Mouse (Mus musculus) CH12.LX (cell line): ENCODE data around the gene Tmem178b. TPM values are rescaled to one million over a fixed set of nuclear protein-coding genes. Genes with fewer than 3 reads are reported as not detected.
A peak's percentile ranks its signal among the peaks of the same experiment; 100 is the strongest.

Experiments
- DNase-seq: peaks from one replicate; pipeline ENCODE4 v3.0.0-alpha.2; 2013; ENCODE audit errors: extremely low read depth
- H3K27ac ChIP-seq: 2 replicates; pipeline ENCODE4 v1.5.1; 2012; ENCODE audit warnings: low read depth, mild to moderate bottlenecking, control low read depth, moderate library complexity; ENCODE audit not compliant: insufficient read depth
- H3K27me3 ChIP-seq: replicated peaks from 2 replicates; pipeline ENCODE3; 2012; ENCODE audit warnings: inconsistent platforms
- H3K36me3 ChIP-seq, 2 experiments: replicated peaks in 1 of 2; 2 replicates each; pipeline versions ENCODE3 to v1.6.1; 2012; ENCODE audit warnings: inconsistent platforms in 1 of 2, low read length in 1 of 2, mild to moderate bottlenecking in 1 of 2, mixed read lengths in 1 of 2, moderate library complexity in 1 of 2; ENCODE audit not compliant: control insufficient read depth in 1 of 2, insufficient read depth in 1 of 2
- H3K4me1 ChIP-seq, 2 experiments: 2 replicates each; pipeline ENCODE4 v1.6.1; 2012; ENCODE audit warnings: inconsistent platforms in 1 of 2, moderate library complexity in 1 of 2; ENCODE audit not compliant: insufficient read depth in 2 of 2, control insufficient read depth in 1 of 2
- H3K4me2 ChIP-seq: 2 replicates; pipeline ENCODE4 v1.6.1; 2012; ENCODE audit warnings: low read depth, mild to moderate bottlenecking, control low read depth; ENCODE audit not compliant: poor library complexity, insufficient read depth, severe bottlenecking
- H3K4me3 ChIP-seq, 3 experiments: fragments of 150-350 bp in 1 of 3; sonication (generic) in 1 of 3; replicated peaks in 1 of 3; 2 replicates each; pipeline versions ENCODE3 to v1.5.1; 2011 to 2012; ENCODE audit warnings: low read depth in 2 of 3, low read length in 2 of 3, mild to moderate bottlenecking in 2 of 3, moderate library complexity in 2 of 3, control low read depth in 1 of 3, improper control_type of control experiment in 1 of 3, inconsistent platforms in 1 of 3, mixed read lengths in 1 of 3; ENCODE audit not compliant: poor library complexity in 1 of 3
- H3K79me2 ChIP-seq: replicated peaks from 2 replicates; pipeline ENCODE4 v1.6.1; 2012; ENCODE audit warnings: mild to moderate bottlenecking, moderate library complexity; ENCODE audit not compliant: control insufficient read depth, poor library complexity, insufficient read depth, severe bottlenecking; ENCODE audit errors: extremely low read depth
- H3K9ac ChIP-seq: 2 replicates; pipeline ENCODE4 v1.6.1; 2012; ENCODE audit warnings: low read depth, mild to moderate bottlenecking, control low read depth, moderate library complexity; ENCODE audit not compliant: insufficient read depth
- H3K9me3 ChIP-seq: replicated peaks from 2 replicates; pipeline ENCODE3; 2012; ENCODE audit warnings: low read length, inconsistent platforms, mixed read lengths
- BHLHE40 ChIP-seq: IDR thresholded peaks from 2 replicates; pipeline ENCODE4 v1.6.1; 2011; ENCODE audit warnings: mild to moderate bottlenecking, low read depth, low read length, improper control_type of control experiment
- CTCF ChIP-seq, 2 experiments: IDR thresholded peaks in 1 of 2; conservative IDR thresholded peaks in 1 of 2; 2 replicates each; pipeline ENCODE4 v1.5.1; 2011 to 2012; ENCODE audit warnings: low read depth in 2 of 2, low read length in 2 of 2, improper control_type of control experiment in 1 of 2, inconsistent platforms in 1 of 2, mild to moderate bottlenecking in 1 of 2, moderate library complexity in 1 of 2
- EP300 ChIP-seq: IDR thresholded peaks from 2 replicates; pipeline ENCODE4 v1.6.1; 2011; ENCODE audit warnings: low read length, improper control_type of control experiment
- GABPA ChIP-seq: IDR thresholded peaks from 2 replicates; pipeline ENCODE4 v1.6.1; 2012; ENCODE audit warnings: low read depth, low read length, improper control_type of control experiment, inconsistent platforms; ENCODE audit not compliant: insufficient replicate concordance
- JUND ChIP-seq: conservative IDR thresholded peaks from 2 replicates; pipeline ENCODE4 v1.6.1; 2011; ENCODE audit warnings: low read depth, low read length, improper control_type of control experiment
- MAFK ChIP-seq: IDR thresholded peaks from 2 replicates; pipeline ENCODE4 v1.6.1; 2011; ENCODE audit warnings: low read length, improper control_type of control experiment; ENCODE audit not compliant: insufficient replicate concordance
- MEF2A ChIP-seq: IDR thresholded peaks from 2 replicates; pipeline ENCODE4 v1.6.1; 2014; ENCODE audit warnings: low read depth, mild to moderate bottlenecking, inconsistent platforms, low read length, improper control_type of control experiment, borderline replicate concordance
- MYC ChIP-seq: IDR thresholded peaks from 2 replicates; pipeline ENCODE4 v1.6.1; 2011; ENCODE audit warnings: low read depth, mild to moderate bottlenecking, improper control_type of control experiment, low read length
- NRF1 ChIP-seq: IDR thresholded peaks from 2 replicates; pipeline ENCODE4 v1.6.1; 2014; ENCODE audit warnings: low read depth, mild to moderate bottlenecking, inconsistent platforms, low read length, improper control_type of control experiment, moderate library complexity
- RAD21 ChIP-seq: IDR thresholded peaks from 2 replicates; pipeline ENCODE4 v1.6.1; 2011; ENCODE audit warnings: low read depth, mild to moderate bottlenecking, low read length, improper control_type of control experiment, moderate library complexity
- USF1 ChIP-seq: IDR thresholded peaks from 2 replicates; pipeline ENCODE4 v1.6.1; 2014; ENCODE audit warnings: low read depth, mild to moderate bottlenecking, inconsistent platforms, low read length, improper control_type of control experiment
- USF2 ChIP-seq: conservative IDR thresholded peaks from 2 replicates; pipeline ENCODE4 v1.6.1; 2011; ENCODE audit warnings: low read depth, low read length, improper control_type of control experiment
- ZC3H11A ChIP-seq: IDR thresholded peaks from 2 replicates; pipeline ENCODE4 v1.6.1; 2012; ENCODE audit warnings: low read depth, mild to moderate bottlenecking, inconsistent platforms, low read length, improper control_type of control experiment
- ZKSCAN1 ChIP-seq: IDR thresholded peaks from 2 replicates; pipeline ENCODE4 v1.6.1; 2012; ENCODE audit warnings: low read depth, inconsistent platforms, low read length, improper control_type of control experiment, borderline replicate concordance
- dilution Hi-C: fragments of 300-500 bp; cut with MboI; formaldehyde crosslinking; loops from 2 replicates; pipeline ENCODE4 v1.14.3; 2020; ENCODE audit warnings: low sequenced_read_pairs; ENCODE audit not compliant: extremely low pct_unique_long_range_greater_than_20kb, extremely low pct_ligation_motif_present
- in situ Hi-C: fragments of 300-500 bp; cut with MboI; formaldehyde crosslinking; loops from 3 replicates; pipeline ENCODE4 v1.14.3; 2019; ENCODE audit warnings: low sequenced_read_pairs, low pct_ligation_motif_present, low pct_unique_long_range_greater_than_20kb, mixed read lengths
- polyA plus RNA-seq: library from polyadenylated mRNA; unstranded; fragments of >175 nt; gene quantifications from 2 replicates; pipeline ENCODE4 v1.2.1, GENCODE M21; 2012; ENCODE audit warnings: low read depth; ENCODE audit not compliant: insufficient read length
- total RNA-seq, 2 experiments: library from RNA; depleted of rRNA; stranded (reverse); fragments of 300-350 nt in 1 of 2; fragments of >200 nt in 1 of 2; gene quantifications; 2 replicates each; pipeline ENCODE4 v1.2.3; 2012 to 2014

The Tmem178b gene
- total and polyA plus RNA-seq, 3 experiments, result not detected

DNA sequence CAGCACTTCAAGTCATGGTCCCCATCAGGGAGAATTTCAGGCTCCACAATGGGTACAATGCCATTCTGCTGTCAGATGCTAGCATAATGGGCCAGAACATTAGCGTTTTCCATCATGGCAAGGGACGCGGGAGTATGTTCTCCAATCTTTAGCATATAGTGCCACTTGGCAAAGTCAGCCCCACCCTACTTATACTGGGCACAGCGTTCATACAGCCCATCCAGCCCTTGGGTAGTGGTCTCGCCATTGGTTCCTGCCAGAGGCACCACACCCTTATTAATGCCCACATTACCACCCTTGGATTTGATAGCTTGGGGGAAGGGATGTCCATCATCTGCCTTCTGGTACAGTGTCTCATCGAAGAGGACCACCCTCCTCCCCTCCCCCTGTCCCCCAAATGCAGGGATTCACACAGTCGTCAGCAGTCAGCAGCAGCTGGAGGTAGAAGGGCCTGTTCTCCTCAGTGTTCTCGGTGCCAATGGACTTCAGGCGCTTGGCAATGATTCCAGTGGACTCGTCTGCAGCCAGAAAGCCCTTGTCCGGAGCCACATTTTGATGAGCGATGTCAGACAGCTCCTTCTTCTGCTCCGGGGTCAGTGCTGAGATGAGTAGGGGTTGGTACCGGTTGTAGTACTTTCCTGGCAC is 29.3 kb upstream of the Tmem178b start:
- Histone ChIP-seq H3K27me3 (no peaks in the 10 kb centered on the region), H3K9me3 (no peaks in the 10 kb centered on the region), H3K4me3 (no peak overlapping the region), H3K4me1 (peaks cover under 1 to 9% of the 10 kb centered on the region in 2 experiments), H3K9ac (no peak overlapping the region), H3K79me2 (no peaks in the 10 kb centered on the region), H3K4me2 (no peak overlapping the region), H3K27ac (no peak overlapping the region), H3K36me3 (no peaks in the 10 kb centered on the region)
- TF ChIP-seq MEF2A (no peak), BHLHE40 (no peak), NRF1 (no peak), GABPA (no peak), CTCF (conservative IDR thresholded peaks at IDR 0.05 in 1 of 2, IDR thresholded peaks at IDR 0.05 in 1 of 2; ENCODE audit: low read depth in 2 of 2, low read length in 2 of 2) (no peak), ZKSCAN1 (no peak), MAFK (no peak), USF2 (no peak), MYC (no peak), RAD21 (no peak), JUND (no peak), ZC3H11A (no peak), USF1 (no peak)
- dilution Hi-C loops, result no loop called here
- in situ Hi-C loops, result no loop called here
- no peak for DNase-seq

DNA sequence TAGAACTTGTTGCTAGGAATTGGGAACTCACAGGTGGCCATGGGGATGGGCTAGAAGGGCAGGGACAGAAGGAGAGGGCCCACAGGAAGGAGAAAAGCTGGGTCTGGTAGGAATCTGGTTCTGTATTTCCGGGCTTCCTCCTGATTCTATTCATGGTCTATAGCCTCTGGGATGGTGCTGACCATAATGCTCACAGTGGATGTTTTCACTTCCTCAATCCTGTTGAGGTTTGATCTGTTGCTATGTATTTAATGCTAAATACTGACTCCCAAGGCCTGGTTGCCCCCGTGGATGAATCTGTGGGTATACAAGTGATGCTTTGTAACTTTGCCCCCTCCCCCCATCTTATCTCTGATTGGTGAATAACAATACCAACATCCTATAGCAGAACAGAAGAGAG is 25.5 kb upstream of the Tmem178b start:
- Histone ChIP-seq H3K9ac (no peak overlapping the region), H3K4me3 (no peak overlapping the region), H3K27me3 (no peaks in the 10 kb centered on the region), H3K4me2 (no peak overlapping the region), H3K4me1 (peaks cover 18 to 39% of the 10 kb centered on the region in 2 experiments), H3K9me3 (no peaks in the 10 kb centered on the region), H3K27ac (no peak overlapping the region), H3K79me2 (no peaks in the 10 kb centered on the region), H3K36me3 (no peaks in the 10 kb centered on the region)
- in situ Hi-C loops, result no loop called here
- dilution Hi-C loops, result no loop called here
- DNase-seq, result no peak
- TF ChIP-seq ZC3H11A, result no peak
- TF ChIP-seq EP300, result 0 out of 2 replicates have a peak, but pooled peaks have one; percentile 16
- TF ChIP-seq, all 38 proteins: peak for 1
